Mouse (Mus musculus): ENCODE results near the gene Mpo.

GRCm38 (mm10) chr11:87747716-87748115 lies 45.7 kb upstream of the Mpo start:
- TF ChIP-seq CTCF (IDR thresholded peaks at IDR 0.05; ENCODE audit: borderline replicate concordance, extremely low read depth, insufficient read depth, insufficient read length) (no peak), POLR2A (IDR thresholded peaks at IDR 0.05; ENCODE audit: borderline replicate concordance, extremely low read depth, insufficient read depth, insufficient read length, poor library complexity, severe bottlenecking) (no peak)
